Mouse (Mus musculus): ENCODE data around the gene Tbccd1.

DNA sequence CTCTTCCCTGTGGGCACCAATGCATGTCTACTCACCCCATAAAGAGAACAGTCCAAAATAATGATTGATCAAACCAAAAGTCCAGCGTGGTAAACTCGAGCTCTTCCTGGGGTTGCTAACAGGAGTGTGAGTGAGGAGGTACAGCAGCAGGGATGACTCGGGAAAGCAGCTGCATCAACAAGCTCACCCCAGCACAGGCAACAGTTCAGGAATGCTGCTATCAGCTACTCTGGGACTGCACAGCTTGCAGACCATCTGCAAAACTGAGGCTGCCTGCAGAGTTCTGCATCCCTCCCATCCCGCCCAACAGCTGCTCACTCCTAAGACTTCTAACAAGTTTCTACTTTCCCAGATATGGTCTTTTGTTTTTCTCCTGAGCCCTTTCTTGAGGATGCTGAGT is 15.9 kb upstream of the Tbccd1 start:
- TF ChIP-seq MAX (IDR thresholded peaks at IDR 0.05) (no peak), CEBPB (IDR thresholded peaks at IDR 0.05; ENCODE audit: low read depth) (no peak), CTCF (IDR thresholded peaks at IDR 0.05; ENCODE audit: control insufficient read depth, insufficient read depth, insufficient read length) (no peak)
